Mouse (Mus musculus) embryo, embryonic 11 days (tissue): ENCODE results near the gene Spaca6.
A peak's percentile ranks its signal among the peaks of the same experiment; 100 is the strongest.

Source experiments
- DNase-seq: peaks from one replicate; pipeline ENCODE4 v3.0.0-alpha.2; 2015

The Spaca6 gene

GRCm38 (mm10) chr17:17845187-17846027 is 18.4 kb downstream of the Spaca6 start:
- DNase-seq, result peak; percentile 32

- no peak for DNase-seq
Observed at GRCm38 (mm10) chr17:17848988-17849387, 22.0 kb downstream of the Spaca6 start.

GRCm38 (mm10) chr17:17849906-17850712 is 23.2 kb downstream of the Spaca6 start:
- DNase-seq, result no peak

GRCm38 (mm10) chr17:17855064-17855838 is 28.3 kb downstream of the Spaca6 start, which contains the start of gene Has1:
Gene Has1, minus strand, starts transcription at chr17:17855205.
- peak; percentile 20 for DNase-seq

- DNase-seq, result no peak
Observed at GRCm38 (mm10) chr17:17856612-17857011, 29.7 kb downstream of the Spaca6 start.

GRCm38 (mm10) chr17:17857446-17857845 is 30.5 kb downstream of the Spaca6 start:
- no peak for DNase-seq

- DNase-seq, result no peak
Observed at GRCm38 (mm10) chr17:17860110-17860509, 33.2 kb downstream of the Spaca6 start.

- DNase-seq, result no peak
Observed at GRCm38 (mm10) chr17:17862360-17862759, 35.4 kb downstream of the Spaca6 start.

GRCm38 (mm10) chr17:17865168-17865567 is 38.2 kb downstream of the Spaca6 start:
- DNase-seq, result no peak

- no peak for DNase-seq
Observed at GRCm38 (mm10) chr17:17866801-17867469, 40.0 kb downstream of the Spaca6 start.

- no peak for DNase-seq
Observed at GRCm38 (mm10) chr17:17870892-17871550, 44.1 kb downstream of the Spaca6 start.

GRCm38 (mm10) chr17:17871697-17872096 is 44.7 kb downstream of the Spaca6 start:
- DNase-seq, result no peak

- DNase-seq, result no peak
Observed at GRCm38 (mm10) chr17:17879347-17879746, 52.4 kb downstream of the Spaca6 start.

- no peak for DNase-seq
Observed at GRCm38 (mm10) chr17:17882672-17883071, 55.7 kb downstream of the Spaca6 start.

GRCm38 (mm10) chr17:17883840-17884239 is 56.9 kb downstream of the Spaca6 start, which contains the start of gene Fpr1:
Gene Fpr1, minus strand, starts transcription at chr17:17883940.
- DNase-seq, result no peak

GRCm38 (mm10) chr17:17887774-17888248 is 60.9 kb downstream of the Spaca6 start, which contains the start of the genes Fpr2 and Fpr3:
Gene Fpr2, plus strand, starts transcription at chr17:17887824.
Gene Fpr3, plus strand, starts transcription at chr17:17887852.
- DNase-seq, result no peak

GRCm38 (mm10) chr17:17889732-17890425 is 62.9 kb downstream of the Spaca6 start:
- DNase-seq, result no peak
